Mouse (Mus musculus) small intestine, adult 2 months (tissue): ENCODE measurements around the gene Trmu.

Experiments
- CTCF ChIP-seq: fragments of 200-500 bp; IDR thresholded peaks from 2 replicates; pipeline ENCODE4 v1.5.1; 2012; ENCODE audit warnings: low read depth, mild to moderate bottlenecking, control low read depth, inconsistent platforms, low read length, moderate library complexity, mixed read lengths; ENCODE audit not compliant: insufficient replicate concordance, insufficient read length; ENCODE audit errors: extremely low read depth
- POLR2A ChIP-seq: fragments of 200-500 bp; IDR thresholded peaks from 2 replicates; pipeline ENCODE4 v1.6.1; 2012; ENCODE audit warnings: low read depth, mild to moderate bottlenecking, control low read depth, inconsistent platforms, low read length, moderate library complexity

DNA sequence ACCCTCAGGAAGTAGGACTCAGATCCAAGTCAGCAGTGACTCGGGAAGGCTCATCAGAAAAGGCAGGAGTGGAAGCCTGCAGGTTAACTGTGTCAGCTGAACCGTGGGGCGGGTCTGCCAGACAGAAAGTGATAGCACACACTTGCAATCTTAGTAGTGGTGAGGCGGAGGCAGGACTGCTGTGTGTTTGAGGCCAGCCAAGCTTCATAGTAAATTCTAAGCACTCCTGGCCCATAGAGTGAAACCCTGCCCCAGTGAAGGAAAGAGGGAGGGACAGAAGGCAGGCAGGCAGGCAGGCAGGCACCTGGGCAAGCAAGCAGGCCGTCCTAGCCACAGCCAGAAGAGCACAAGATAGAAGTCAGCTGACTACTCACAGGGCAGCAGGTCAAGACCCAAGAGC, 6.5 kb downstream of the Trmu start:
- TF ChIP-seq CTCF (no peak), POLR2A (no peak)
